Mouse (Mus musculus) ES-Bruce4 (cell line): Measurements from ENCODE around the gene Capn11. TPM values are rescaled to one million over a fixed set of nuclear protein-coding genes. Genes with fewer than 3 reads are reported as not detected.
"Not testable (repeated sequence)": the region's sequence is repeated elsewhere in the genome, so short reads cannot be mapped to it uniquely, and the experiment has no call there.

Source experiments
- H3K27ac ChIP-seq: 2 replicates; pipeline ENCODE4 v1.5.1; 2012; ENCODE audit warnings: low read length, inconsistent platforms; ENCODE audit not compliant: insufficient read depth
- H3K27me3 ChIP-seq: 2 replicates; pipeline ENCODE4 v1.6.1; 2012; ENCODE audit warnings: mild to moderate bottlenecking, low read length, inconsistent platforms; ENCODE audit not compliant: control insufficient read depth, poor library complexity, insufficient read depth, severe bottlenecking
- H3K36me3 ChIP-seq: 2 replicates; pipeline ENCODE4 v1.6.1; 2012; ENCODE audit warnings: inconsistent platforms, mild to moderate bottlenecking, low read length, moderate library complexity; ENCODE audit not compliant: control insufficient read depth, poor library complexity, insufficient read depth, severe bottlenecking
- H3K4me1 ChIP-seq: one replicate; pipeline ENCODE4 v1.8.1; 2011; ENCODE audit warnings: low read length; ENCODE audit not compliant: control insufficient read depth, insufficient read depth
- H3K4me3 ChIP-seq: 2 replicates; pipeline ENCODE4 v1.5.1; 2011; ENCODE audit warnings: low read depth, mild to moderate bottlenecking, low read length
- H3K9ac ChIP-seq: 2 replicates; pipeline ENCODE4 v1.6.1; 2012; ENCODE audit warnings: low read depth, mild to moderate bottlenecking, inconsistent platforms; ENCODE audit not compliant: poor library complexity, severe bottlenecking
- H3K9me3 ChIP-seq: replicated peaks from 2 replicates; pipeline ENCODE4 v1.6.1; 2012; ENCODE audit warnings: mild to moderate bottlenecking, low read length, inconsistent platforms; ENCODE audit not compliant: control insufficient read depth, poor library complexity, insufficient read depth, severe bottlenecking
- CTCF ChIP-seq: IDR thresholded peaks from one replicate; pipeline ENCODE4 v1.8.1; 2011; ENCODE audit warnings: low read depth, low read length
- EP300 ChIP-seq: IDR thresholded peaks from 2 replicates; pipeline ENCODE4 v1.6.1; 2011; ENCODE audit warnings: low read depth, low read length; ENCODE audit not compliant: insufficient read depth
- POLR2A ChIP-seq: IDR thresholded peaks from one replicate; pipeline ENCODE4 v1.8.1; 2011; ENCODE audit warnings: low read length; ENCODE audit not compliant: insufficient read depth
- polyA plus RNA-seq: library from polyadenylated mRNA; stranded (reverse); fragments of >200 nt; gene quantifications from 2 replicates; pipeline ENCODE4 v1.2.4, GENCODE M21; 2011; ENCODE audit warnings: low read depth; ENCODE audit not compliant: missing spikeins, insufficient read depth, insufficient read length

Gene Capn11
- polyA plus RNA-seq, 1 experiment, result 1.4 TPM

DNA sequence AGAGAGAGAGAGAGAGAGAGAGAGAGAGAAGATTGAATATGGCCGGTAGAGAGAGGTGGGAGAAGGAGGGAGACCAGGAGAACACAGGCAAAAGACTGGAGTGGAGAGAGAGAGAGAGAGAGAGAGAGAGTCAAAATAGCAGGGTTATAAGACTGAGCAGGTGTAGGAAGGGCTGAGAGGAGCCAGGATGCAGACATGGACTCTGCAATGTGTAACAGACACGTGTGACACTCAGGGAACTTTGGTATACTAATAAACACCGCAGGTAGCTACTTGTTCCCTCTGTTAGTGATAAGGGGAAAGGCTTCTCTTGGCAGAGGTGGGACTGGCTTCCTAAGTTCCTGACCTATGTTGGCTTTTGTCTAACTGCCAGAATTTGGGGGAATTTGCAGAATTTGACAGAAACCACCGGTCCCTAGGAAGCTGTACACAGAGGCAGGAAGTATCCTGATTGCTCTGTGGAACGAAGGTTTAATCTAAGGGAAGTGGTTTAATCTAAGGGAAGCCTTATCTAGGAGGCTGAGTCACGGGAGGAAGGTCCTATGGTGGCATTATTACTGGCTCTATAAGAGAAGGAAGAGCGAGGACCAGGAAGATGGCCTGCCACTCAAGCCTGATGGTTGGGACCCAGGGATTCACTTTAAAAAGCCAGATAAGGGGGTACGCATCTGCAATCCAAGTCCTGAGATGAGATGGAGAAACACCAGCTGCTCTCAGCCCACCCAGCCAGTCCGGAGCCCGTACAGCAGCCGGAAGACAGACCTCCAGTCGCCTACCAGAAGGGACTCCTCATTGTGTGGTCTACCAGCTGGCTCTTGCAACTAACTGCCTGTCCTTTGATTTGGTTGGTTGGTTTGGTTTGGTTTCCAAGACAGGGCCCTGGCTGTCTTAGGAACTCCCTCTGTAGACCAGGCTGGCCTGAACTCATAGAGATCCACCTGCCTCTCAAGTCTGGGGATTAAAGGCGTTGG, 30.0 kb downstream of the Capn11 start:
- Histone ChIP-seq H3K27ac (peak overlapping the region; percentile 78), H3K9me3 (no peaks in the 10 kb centered on the region), H3K4me3 (no peak overlapping the region), H3K36me3 (no peaks in the 10 kb centered on the region), H3K4me1 (peaks cover 8% of the 10 kb centered on the region), H3K27me3 (no peaks in the 10 kb centered on the region), H3K9ac (no peak overlapping the region)
- TF ChIP-seq CTCF (no peak), POLR2A (no peak), EP300 (no peak)

DNA sequence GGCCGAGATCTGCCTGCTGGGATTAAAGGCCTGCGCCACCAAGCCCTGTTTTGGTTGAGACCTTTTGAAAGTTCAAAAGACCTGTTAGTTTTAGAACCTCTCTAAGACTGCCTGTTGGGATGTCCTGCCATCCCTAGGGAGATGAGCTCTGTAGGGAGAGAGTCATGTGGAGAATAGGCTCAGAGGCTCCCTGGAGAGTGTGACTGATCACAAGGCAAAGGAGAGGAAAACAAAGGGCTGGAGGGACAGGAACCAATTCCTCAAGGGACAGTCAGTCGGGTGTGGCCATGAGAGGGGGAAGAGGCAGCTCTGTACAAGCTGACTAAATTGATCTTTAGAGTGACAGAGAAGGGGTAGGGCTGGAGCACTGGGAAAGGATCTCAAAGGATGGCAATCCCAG, 31.0 kb downstream of the Capn11 start:
- H3K4me1 ChIP-seq, result peaks cover 8% of the 10 kb centered on the region
- H3K9me3 ChIP-seq, result no peaks in the 10 kb centered on the region
- TF ChIP-seq POLR2A (no peak), EP300 (peak; percentile 43; the same call in 1 of the 2 replicates), CTCF (no peak)
- no peak overlapping the region for H3K27ac ChIP-seq
- no peaks in the 10 kb centered on the region for H3K27me3 ChIP-seq
- no peaks in the 10 kb centered on the region for H3K36me3 ChIP-seq
- H3K9ac ChIP-seq, result no peak overlapping the region
- H3K4me3 ChIP-seq, result no peak overlapping the region

DNA sequence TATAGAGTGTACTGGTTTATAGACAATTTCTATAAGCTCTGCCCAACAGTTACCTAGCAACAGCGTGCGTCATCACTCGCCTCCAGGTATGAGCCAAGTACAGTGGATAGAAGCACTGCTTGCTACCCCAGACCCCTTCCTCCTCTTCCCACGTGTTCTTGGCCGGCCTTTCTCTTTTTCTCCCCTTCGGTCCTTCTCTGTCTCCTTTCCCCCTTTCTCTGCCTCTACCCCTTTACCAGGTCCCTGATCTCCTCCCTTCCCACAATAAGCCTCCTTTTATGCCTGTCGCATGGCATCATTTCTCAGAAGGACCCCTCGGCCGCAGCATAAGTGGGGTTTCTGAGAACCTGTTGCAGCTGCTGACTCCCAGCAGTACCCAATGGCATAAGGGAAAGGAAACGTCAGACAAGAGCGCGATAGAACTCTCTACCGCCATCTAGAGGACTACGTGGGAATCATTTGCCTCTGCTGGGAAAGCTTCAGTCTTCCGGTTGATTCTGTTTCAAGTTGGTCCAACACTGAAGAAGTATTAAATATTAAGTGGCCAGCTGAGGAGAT, 32.5 kb downstream of the Capn11 start:
- H3K9ac ChIP-seq, result peak overlapping the region; percentile 35; the same call in 1 of the 2 replicates

DNA sequence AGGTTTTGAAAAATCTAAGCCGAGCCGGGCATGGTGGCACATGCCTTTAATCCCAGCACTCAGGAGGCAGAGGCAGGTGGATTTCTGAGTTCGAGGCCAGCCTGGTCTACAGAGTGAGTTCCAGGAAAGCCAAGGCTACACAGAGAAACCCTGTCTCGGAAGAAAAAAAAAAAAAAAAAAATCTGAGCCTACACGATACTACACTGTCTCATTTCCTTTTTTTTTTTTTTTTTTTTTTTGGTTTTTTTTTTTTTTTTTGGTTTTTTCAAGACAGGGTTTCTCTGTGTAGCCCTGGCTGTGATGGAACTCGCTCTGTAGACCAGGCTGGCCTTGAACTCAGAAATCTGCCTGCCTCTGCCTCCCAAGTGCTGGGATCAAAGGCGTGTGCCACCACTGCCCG, 35.7 kb downstream of the Capn11 start:
- not testable (repeated sequence) for H3K9me3 ChIP-seq, H3K27me3 ChIP-seq

More for the DNA sequence above, 32.5 kb downstream of the Capn11 start:
- peaks cover 7% of the 10 kb centered on the region for H3K4me1 ChIP-seq
- no peaks in the 10 kb centered on the region for H3K36me3 ChIP-seq
- H3K27me3 ChIP-seq, result no peaks in the 10 kb centered on the region
- no peaks in the 10 kb centered on the region for H3K9me3 ChIP-seq
- TF ChIP-seq CTCF (peak; percentile 65), EP300 (no peak), POLR2A (peak; percentile 18)
- H3K4me3 ChIP-seq, result peak overlapping the region; percentile 62
- H3K27ac ChIP-seq, result peak overlapping the region; percentile 47; the same call in 1 of the 2 replicates

DNA sequence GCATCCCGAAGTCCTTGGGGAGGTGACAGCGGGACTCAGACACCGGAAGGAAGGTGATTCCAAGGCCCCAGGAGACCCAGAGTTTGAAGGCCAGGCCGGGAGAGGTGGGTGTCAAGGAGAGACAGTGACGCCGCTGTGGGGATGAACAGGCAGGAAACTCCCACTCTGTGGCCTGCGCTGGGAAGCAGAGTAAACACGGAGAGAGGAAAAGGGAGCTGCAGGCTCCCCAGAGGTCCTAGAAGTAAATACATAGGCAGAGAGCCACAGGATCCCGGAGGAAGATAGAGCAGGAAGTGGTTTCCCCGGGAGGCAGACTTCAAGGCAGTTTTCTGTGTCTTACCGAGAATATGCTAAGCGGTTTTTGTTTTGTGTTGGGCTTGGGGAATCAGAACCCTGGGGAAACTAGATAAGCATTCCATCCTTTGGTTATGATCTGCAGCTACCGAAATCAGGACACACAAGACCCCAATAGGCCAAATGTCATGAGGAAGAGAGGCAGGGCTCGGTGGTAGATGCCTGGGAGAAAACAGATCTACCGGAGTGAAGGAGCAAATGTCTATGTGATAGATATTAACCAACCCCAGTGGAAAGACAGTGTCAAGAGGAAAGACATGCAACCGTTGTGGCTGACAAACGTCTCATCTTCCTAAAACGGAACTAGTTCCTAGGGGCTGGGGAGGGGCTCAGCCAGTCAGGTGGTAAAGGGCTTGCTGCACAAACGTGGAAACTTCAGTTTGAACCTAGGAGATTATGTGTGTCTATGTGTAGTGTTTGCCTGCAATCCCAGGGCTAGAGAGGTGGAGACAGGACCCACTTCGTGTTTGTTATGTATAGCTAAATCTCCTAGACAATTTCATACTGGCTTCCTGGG, 39.5 kb downstream of the Capn11 start:
- Histone ChIP-seq H3K9me3 (no peaks in the 10 kb centered on the region), H3K9ac (peak overlapping the region; percentile 40), H3K4me1 (peaks cover 5% of the 10 kb centered on the region), H3K36me3 (no peaks in the 10 kb centered on the region), H3K4me3 (peak overlapping the region; percentile 54), H3K27ac (peak overlapping the region; percentile 89), H3K27me3 (no peaks in the 10 kb centered on the region)
- TF ChIP-seq POLR2A (no peak), CTCF (no peak), EP300 (no peak)

More for the DNA sequence above, 35.7 kb downstream of the Capn11 start:
- not testable (repeated sequence) for H3K9ac ChIP-seq, H3K4me1 ChIP-seq, H3K27ac ChIP-seq, H3K36me3 ChIP-seq, H3K4me3 ChIP-seq

DNA sequence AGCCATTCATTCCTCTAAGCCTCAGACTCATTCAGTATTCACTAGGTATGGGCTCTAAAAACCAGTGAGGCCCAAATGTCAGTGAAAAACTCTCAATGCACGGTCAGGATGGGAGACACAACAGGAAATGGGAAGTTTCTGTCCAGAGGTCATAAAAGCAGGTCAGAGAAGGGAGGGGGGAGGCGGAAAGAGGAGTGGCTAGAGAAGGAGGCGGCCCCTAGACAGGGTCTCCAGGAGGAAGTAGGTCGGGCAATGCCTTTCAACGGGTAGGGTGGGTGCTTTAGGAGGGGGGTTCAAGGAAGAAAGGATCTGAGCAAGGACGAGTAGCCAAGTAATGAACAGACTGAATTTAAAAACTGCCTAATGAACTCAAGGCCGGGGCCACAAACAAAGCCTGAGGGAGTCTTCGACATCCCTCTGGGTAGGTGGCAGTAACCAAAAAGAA, 40.2 kb downstream of the Capn11 start:
- peak overlapping the region; percentile 54 for H3K4me3 ChIP-seq
- H3K27ac ChIP-seq, result peak overlapping the region; percentile 89
- TF ChIP-seq EP300 (no peak), POLR2A (no peak), CTCF (no peak)
- peaks cover 5% of the 10 kb centered on the region for H3K4me1 ChIP-seq
- peak overlapping the region; percentile 40 for H3K9ac ChIP-seq
- H3K27me3 ChIP-seq, result no peaks in the 10 kb centered on the region
- no peaks in the 10 kb centered on the region for H3K9me3 ChIP-seq
- no peaks in the 10 kb centered on the region for H3K36me3 ChIP-seq
